Mouse (Mus musculus) thymus, adult 2 months (tissue): ENCODE measurements around the gene Plekhm1.

ENCODE experiments used
- CTCF ChIP-seq: fragments of 200-500 bp; IDR thresholded peaks from 2 replicates; pipeline ENCODE4 v1.5.1; 2012; ENCODE audit warnings: mild to moderate bottlenecking, control low read depth, low read length, moderate library complexity, borderline replicate concordance; ENCODE audit not compliant: control insufficient read depth, poor library complexity, insufficient read depth; ENCODE audit errors: extremely low read depth
- POLR2A ChIP-seq: fragments of 200-500 bp; IDR thresholded peaks from 2 replicates; pipeline ENCODE4 v1.6.1; 2012; ENCODE audit warnings: mild to moderate bottlenecking, low read length, control low read depth, moderate library complexity; ENCODE audit not compliant: control insufficient read depth, poor library complexity, insufficient read depth; ENCODE audit errors: extremely low read depth

DNA sequence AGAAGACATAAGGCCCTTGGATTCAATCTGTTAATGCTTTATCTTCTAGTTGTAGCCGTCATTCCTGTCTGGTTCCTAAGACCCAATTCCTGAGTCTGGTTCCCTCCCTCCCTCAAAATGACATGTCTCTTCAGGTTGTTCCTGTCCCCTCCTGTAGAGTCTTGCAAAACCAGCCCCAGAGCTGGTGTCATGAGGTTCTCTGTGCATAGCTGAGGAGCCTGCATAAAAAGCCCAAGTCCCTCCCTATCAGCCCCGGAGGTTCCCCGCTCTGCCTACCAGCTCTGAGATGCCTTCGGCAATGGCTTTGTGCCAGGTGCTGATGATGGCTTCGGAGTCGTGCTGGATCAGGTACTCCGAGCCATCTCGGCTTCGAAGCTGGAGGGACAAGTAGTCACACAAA is 77.6 kb downstream of the Plekhm1 start:
- TF ChIP-seq CTCF = no peak
- TF ChIP-seq POLR2A = no peak
